ENCODE assay signal across 21 mouse cellular contexts in genomic region chr13:91724211-91724610, GRCm38 (mm10). TPM values are rescaled to one million over a fixed set of nuclear protein-coding genes. Genes with fewer than 3 reads are reported as not detected.
"Had no signal": no experiment of that assay in that cellular context is flagged by ENCODE, and none has a peak within 500 bp of the region (broad histone marks: within the 10 kb centered on the region; RNA-seq: fewer than 3 reads in every experiment).

No protein-coding gene starts in this region.

- H3K4me3 ChIP-seq: layer of hippocampus, adult 2 months; liver, embryonic 13.5 days; megakaryocyte, embryonic 14.5 days; midbrain, embryonic 10.5 days; midbrain, embryonic 13.5 days; neural tube, embryonic 12.5 days; stomach, embryonic 15.5 days had no signal

- H3K27me3 ChIP-seq: liver, embryonic 13.5 days; midbrain, embryonic 13.5 days; neural tube, embryonic 12.5 days; stomach, embryonic 15.5 days had no signal

- H3K4me1 ChIP-seq: liver, embryonic 13.5 days; midbrain, embryonic 10.5 days; midbrain, embryonic 13.5 days; neural tube, embryonic 12.5 days; stomach, embryonic 15.5 days had no signal

- H3K9ac ChIP-seq: liver, embryonic 13.5 days; lung, embryonic 14.5 days; midbrain, embryonic 13.5 days; neural tube, embryonic 12.5 days; stomach, embryonic 15.5 days had no signal

- H3K4me2 ChIP-seq: liver, embryonic 13.5 days; lung, embryonic 14.5 days; midbrain, embryonic 13.5 days; neural tube, embryonic 12.5 days; stomach, embryonic 15.5 days had no signal

- DNase-seq: kidney, adult 18-20 months; kidney, adult 9 months; kidney, postnatal 25 days; layer of hippocampus, adult 9-11 months; liver, embryonic 13.5 days; lung, embryonic 14.5 days; lung, postnatal 10 days; lung, postnatal 36 days; right cerebral cortex, postnatal 14 days; right cerebral cortex, postnatal 4 days; spleen, adult 18-20 months; thymus, postnatal 25 days had no signal

- H3K27ac ChIP-seq: layer of hippocampus, adult 2 months; liver, embryonic 13.5 days; midbrain, embryonic 10.5 days; midbrain, embryonic 13.5 days; neural tube, embryonic 12.5 days; stomach, embryonic 15.5 days had no signal

- H3K36me3 ChIP-seq: liver, embryonic 13.5 days; midbrain, embryonic 10.5 days; midbrain, embryonic 13.5 days; neural tube, embryonic 12.5 days; stomach, embryonic 15.5 days had no signal

- H3K9me3 ChIP-seq: liver, embryonic 13.5 days; megakaryocyte, embryonic 14.5 days; midbrain, embryonic 10.5 days; midbrain, embryonic 13.5 days; neural tube, embryonic 12.5 days; stomach, embryonic 15.5 days had no signal

RNA-seq across cellular contexts. Expression of gene Acot12, which starts 17.1 kb away (rescaled TPM):
- total RNA-seq: neutrophil, adult 5-6 weeks had no signal
- polyA plus RNA-seq: limb, embryonic 11.5 days; lung, embryonic 14.5 days; midbrain, embryonic 10.5 days; midbrain, embryonic 13.5 days; neural tube, embryonic 12.5 days; urinary bladder, adult 2 months had no signal
